Mouse (Mus musculus) E14TG2a.4 (cell line): ENCODE measurements at regions not wholly inside any gene's neighbourhood (a gene's known extent, or its start where the extent isn't known, plus 50 kb on each side); places are given as distances from the start of the nearest gene placed in this dataset.

Experiments used
- CTCF ChIP-seq: conservative IDR thresholded peaks from 2 replicates; pipeline ENCODE4 v1.5.1; 2014; ENCODE audit warnings: low read length
- NANOG ChIP-seq: IDR thresholded peaks from 2 replicates; pipeline ENCODE4 v1.6.1; 2014; ENCODE audit warnings: borderline replicate concordance, low read length, mixed read lengths
- POU5F1 ChIP-seq: IDR thresholded peaks from 2 replicates; pipeline ENCODE4 v1.6.1; 2014; ENCODE audit warnings: low read length, borderline replicate concordance

DNA sequence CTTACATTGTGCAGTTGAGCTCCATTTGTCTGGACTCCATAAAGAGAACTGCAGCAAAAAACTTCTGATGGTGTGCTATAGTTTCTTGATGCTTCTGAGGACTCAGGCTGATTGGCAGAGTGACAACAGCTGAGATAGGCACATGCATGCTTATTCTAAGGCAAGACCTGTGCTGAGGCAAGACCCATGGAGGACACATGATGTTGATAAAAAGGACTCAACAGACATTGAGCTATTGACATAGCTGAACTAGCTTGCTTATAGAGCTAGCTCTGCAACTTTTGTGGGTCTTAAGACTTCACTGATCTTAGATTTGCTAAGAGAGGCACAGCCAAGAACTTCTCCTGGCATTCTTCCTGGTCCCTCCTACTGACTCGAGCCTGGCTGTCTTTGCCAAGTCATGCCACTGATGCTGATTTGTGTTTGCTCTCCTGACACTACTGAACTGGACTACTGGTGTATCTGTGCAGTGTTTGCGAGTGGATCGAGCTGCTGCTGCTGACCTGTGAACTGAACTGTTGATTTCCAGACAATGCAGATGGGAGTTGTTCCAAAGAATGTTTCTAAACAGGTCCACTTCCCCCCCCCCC lies 64.1 kb downstream of the Zxdb start:
- TF ChIP-seq CTCF (no peak), POU5F1 (no peak), NANOG (no peak)
